Mouse (Mus musculus) frontal cortex, adult (tissue): ENCODE measurements around the gene Slc20a1.

ENCODE experiments used
- ATAC-seq: cut with Nextera tagmentation; 2 replicates; pipeline ENCODE4 v1.9.2; 2017; ENCODE audit warnings: mild to moderate bottlenecking, moderate library complexity, mixed read lengths; ENCODE audit not compliant: low TSS enrichment

The Slc20a1 gene

DNA sequence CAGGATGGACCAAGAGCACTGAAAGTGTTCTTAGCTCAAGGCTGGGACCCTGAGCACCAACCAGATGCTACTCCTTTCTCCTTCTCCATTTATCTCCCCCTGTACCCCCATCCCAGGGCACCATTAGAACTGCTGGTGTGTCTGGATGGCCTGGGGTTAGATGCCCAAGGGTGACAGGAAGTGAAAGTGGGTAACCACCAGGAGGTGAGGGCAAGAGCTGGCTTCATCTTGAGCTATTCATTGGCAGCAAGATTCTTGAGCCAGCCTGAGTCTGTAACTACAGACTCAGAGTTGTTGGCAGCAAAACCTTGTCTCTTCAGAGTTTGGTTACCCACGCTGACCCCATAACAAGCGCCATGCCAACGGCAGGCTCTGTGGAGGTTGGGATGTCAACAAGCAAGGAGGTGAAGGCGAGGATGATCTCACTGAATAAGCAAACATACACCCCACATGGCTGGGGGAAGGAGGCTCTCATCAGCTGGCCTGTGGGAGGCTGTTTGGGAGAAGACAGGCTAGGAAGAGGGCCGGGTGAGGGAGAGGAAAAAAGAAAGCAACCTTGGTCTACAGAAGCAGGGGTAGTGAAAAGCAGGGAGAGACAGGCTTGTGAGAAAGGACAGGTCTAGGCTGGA is 12.2 kb upstream of the Slc20a1 start:
- peak; percentile 68 for ATAC-seq

DNA sequence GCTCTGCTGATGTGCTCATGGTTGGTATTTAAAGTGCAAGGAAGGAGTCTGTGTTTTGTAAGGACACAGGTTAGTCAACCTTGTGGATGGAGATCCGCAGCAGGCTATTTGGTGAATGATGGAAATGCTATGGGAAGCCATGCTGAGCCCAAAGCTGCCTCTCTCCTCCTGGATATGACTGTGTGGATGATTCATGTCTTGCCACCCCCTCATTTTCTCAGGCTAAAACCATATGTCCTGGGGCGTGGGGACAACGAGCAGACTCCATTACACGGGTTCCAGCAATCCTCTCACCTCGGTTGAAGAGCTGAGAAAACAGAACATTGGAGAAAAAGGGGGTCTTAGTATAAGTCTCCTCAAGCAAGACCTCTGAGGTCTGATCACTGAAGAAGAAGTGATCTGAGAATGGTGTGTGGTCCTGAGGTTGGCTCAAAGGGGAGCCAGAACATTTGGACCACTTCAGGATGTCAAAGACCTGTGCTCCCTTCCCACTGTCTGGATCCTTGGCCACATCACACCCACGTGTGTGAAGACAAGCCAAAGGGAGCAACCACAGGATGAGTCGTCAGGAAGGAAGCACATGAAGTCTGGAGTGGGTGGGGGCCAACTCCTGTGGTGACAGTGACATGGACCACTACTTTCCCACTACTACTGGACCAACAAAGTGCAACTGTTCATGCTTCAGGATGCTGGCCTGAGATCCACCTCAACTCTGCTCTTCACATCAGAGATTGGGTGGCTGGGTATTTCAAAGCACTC is 6.0 kb upstream of the Slc20a1 start:
- peak; percentile 96 for ATAC-seq

DNA sequence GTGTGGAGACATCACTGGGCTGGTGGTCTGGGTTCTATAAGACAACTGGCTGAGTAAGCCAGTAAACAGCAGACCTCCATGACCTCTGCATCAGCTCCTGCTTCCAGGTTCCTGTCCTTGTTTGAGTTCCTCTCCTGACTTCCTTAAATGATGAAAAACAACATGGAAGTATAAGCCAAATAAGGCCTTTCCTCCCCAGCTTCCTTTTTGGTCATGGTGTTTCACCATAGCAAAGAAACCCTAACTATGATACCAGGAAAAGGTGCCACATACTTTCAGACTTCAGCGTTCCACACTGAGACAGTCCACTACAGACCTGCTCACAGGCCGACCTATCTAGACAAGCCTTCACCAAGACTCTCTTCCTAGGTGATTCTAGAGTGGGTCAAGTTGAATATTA is 2.2 kb upstream of the Slc20a1 start:
- ATAC-seq: no peak

DNA sequence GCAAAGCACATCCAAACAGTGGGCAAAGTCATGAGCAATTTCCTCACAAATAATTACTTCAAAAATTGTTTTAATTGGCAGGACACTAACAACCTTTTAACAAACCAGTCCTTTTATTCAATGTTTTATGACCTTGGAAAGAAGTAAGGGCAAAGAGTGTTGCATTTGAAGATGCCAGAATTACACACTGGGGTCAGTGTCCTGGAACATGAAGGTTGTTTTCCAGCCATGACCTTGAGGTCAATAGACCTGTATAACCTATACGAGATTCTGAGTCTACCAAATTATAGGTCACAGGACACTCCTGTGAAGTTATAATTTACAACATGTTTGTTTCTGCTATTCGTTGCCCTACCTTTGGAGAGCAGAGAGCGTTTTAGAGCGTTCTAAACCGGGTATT is 1.4 kb upstream of the Slc20a1 start:
- ATAC-seq: no peak

DNA sequence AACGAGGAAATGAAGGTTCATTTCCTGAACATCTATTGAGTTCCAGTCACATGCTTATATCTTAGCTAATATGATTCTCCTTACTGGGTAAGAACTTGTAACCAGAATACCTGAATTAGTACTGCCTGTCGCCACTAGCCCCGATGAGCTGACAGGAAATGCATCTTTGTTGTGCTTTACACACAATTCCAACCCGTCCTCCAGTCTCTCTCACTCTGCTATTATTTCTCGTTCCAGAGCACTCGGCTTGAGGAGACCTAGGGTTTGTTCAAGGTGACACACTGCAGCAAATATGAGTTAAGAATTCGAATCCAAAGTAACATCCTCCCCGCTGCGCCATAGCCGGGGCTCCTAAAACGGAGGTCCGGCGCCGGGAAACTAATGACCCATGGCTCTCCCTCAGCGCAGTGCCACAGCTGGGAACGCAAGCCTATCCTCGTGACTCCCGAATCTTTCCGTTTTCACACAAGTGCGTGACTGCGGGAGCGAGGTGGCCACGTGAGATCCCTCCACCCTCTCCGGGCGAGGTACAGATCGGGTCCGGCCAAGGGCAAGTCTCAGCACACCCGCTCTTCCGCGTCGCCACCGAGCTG is 625 bp upstream of the Slc20a1 start:
- ATAC-seq: peak; percentile 45

DNA sequence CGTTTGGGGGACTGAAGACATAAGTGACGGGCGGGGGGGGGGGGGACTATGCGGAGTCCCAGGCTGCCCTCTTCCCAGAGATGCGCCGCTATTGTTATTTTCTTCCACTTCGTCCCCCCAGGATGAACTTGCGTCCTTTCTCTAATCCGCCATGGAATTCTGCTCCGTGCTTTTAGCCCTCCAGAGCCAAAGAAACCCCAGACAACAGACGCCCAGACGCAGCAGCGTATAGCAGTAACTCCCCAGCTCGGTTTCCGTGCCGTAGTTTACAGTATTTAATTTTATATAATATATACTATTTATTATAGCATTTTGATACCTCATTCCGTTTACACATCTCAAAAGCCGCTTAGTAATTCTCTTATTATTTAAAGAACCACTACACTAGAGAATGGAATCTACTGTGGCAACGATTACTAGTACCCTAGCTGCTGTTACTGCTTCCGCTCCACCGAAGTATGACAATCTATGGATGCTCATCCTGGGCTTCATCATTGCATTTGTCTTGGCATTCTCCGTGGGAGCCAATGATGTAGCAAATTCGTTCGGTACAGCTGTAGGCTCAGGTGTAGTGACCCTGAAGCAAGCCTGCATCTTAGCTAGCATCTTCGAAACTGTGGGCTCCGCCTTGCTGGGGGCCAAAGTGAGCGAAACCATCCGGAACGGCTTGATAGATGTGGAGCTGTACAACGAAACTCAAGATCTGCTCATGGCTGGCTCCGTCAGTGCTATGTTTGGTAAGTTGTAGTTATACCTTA is 943 bp downstream of the Slc20a1 start:
- ATAC-seq: peak; percentile 20; the same call in 1 of the 2 replicates

DNA sequence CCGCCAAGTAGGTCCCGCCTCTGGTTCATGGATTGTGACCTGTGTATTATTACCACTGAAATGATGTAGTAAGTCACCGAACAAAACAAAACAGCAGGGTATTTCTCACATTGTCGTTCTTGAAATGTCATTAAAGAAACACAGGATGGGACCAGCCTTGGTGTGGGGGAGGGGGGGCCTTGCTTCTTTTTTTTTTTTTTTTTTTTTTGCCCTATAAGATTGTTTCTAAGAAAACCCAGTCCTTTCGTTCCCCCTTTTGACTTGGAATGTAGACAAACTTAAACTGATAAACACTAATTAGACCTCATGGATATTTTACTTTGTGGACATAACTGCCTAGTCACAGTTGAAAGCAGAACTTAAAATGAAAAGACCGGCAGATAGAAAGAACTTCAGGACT is 6.4 kb downstream of the Slc20a1 start:
- ATAC-seq: no peak

DNA sequence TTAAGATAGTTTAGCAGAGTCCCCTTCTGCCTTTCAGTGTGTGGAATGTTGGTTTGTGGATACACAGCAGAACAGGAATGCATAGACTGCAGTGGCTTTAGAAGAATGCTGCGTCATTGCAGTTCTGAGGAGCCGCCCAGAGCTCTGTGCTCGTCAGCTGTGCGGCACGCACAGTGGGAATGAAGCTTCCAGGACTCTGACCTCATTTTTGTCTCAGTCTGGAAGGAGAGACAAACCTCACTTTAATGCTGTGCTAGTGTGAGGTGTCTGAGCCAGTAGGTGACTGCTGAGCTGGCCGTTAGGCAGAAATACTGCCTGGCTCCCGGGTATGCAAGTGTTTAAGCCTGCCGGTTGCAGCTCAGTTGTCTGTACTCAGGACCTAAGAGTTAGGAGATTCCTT is 8.3 kb downstream of the Slc20a1 start:
- ATAC-seq: peak; percentile 81

DNA sequence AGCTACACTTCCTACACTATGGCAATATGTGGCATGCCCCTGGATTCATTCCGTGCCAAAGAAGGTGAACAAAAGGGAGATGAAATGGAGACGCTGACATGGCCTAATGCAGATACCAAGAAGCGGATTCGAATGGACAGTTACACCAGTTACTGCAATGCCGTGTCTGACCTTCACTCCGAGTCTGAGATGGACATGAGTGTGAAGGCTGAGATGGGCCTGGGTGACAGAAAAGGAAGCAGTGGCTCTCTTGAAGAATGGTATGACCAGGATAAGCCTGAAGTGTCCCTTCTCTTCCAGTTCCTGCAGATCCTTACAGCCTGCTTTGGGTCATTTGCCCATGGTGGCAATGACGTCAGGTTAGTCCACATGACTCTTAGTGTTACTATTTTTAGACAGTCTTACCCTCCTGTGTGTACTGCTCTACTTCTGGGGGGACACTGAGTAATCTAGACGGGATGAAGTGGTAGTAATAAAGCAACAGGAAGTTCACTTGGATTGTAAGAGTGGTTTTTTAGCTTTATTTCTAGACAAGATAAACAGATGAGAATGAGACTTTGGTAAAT is 9.7 kb downstream of the Slc20a1 start:
- no peak for ATAC-seq

DNA sequence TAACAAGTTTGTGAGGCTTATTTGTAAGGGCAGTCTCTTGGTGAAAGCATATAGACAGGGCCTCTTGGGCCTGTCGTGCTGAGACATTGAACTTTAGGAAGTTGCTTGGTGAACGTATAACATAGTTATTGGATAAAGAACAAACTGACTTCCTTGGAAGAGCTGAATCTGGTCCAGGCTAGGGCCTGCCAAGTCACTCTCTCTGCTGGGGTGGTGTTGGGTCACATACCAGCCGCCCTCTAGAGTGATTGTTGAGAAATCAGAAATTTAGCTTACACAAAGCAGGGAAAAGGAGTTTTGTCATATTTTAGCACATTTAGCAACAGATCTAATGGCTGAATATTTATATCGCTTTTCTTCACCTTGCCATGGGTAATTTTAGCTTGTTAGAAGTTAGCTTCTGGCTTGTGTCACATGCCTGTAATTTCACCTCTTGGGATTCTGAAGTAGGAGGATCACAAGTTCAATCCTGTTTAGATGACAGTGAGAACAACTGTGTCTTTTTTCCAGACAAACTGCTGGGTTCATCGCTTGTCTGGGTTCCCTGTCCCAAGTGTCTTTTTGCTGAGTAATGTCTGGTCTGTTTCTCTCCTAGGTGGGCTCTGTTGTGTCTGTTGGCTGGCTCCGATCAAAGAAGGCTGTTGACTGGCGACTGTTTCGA is 11.7 kb downstream of the Slc20a1 start:
- no peak for ATAC-seq

DNA sequence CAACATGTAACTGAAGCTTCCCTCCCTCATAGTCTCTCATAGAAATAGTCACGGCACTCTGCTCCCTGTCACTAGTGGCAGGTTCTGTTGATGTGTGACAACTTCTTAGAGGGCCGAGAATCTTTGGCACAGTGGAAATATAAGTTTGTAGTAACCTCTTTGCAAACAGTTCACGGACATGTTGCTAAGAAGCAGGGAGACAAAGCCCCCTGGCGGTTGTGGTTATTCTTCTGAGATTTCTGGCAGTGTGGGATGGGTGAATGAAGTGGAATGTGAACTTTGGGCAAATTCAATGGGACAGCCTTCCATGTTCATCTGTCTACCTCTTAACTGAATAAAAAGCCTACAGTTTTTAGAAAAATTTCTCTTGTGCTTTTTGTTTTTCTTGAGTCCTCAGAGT is 12.7 kb downstream of the Slc20a1 start:
- ATAC-seq: no peak

DNA sequence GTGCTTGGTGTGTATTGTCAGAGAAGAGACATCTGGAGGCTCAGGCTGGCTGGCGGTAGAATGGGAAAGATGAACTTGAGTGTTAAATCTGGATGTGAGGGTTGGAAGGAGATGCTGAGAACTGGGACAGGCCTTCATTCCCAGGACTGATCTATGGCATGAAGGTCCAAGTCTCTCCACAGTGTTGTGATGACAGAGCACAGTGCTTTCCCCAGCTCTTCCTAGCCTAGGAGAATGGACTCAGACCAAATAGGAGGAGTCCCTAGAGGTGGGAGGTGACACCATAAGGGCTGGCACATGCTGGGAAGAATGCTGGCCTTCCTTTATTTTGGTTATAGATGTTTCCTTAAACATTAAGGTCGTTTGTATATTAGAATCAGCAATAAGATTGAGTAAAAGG is 13.4 kb downstream of the Slc20a1 start:
- ATAC-seq: no peak

DNA sequence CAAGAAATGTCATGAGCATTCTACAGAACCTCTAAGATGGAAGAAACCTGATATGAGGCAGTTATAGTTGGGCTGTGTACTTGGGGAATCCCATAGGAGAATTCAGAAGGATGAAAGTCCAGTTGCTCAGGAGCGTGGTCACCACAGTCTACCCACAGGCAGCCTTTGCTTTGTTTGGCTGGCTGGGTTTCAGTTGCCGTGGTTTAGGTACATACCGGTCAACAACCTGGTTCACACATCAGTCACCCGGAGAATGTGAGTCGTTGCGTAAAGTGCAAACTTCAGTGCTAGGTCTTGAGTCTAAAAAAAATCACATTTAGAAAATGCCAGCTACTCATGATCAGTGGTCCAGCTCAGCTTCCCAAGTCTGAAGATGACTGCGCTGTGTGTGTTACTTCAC is 14.0 kb downstream of the Slc20a1 start:
- ATAC-seq: no peak

DNA sequence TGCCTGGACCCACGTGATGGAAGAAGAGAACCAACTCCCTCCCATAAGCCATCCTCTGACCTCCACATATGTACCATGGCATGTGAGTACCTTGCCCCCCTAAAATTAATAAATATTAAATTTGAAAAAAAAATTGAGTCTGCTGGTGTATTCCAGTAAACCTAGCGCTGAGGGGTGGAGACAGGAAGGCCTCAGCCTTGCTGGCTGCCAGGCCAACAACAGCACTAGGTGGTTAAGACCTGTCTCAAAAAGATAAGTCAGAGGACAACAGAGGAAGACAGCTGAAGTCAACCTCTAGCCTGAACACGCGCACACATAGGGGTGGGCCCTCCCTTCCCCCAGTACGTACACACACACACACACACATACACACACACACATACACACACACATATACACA is 16.2 kb downstream of the Slc20a1 start:
- ATAC-seq: no peak

DNA sequence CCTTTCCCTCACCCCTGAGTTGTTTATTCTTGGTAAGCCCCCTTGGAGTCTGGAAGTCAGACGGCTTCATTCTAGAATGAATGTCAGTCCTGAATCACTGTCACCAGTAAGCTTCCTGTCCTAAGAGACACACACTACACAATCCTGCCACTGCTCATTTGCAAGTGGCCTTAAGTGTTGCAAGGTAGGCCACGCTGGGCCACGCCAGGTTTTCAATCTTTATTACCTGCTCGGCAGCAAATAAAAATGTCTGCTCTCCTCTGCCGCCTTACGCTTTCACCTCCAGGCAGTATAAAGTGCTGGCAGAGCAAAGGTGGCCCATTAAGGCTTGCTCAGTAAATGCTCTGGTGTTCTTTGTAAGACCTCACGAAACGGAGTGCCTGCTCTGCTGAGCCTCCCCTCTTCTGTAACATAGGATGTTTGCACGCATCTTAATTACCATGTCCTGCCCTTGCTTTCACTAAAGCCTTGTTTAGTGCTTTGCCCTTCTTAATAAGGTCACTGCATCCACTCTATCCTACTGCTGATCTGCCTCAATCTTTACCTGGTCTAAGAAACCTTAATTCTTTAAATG is 19.1 kb downstream of the Slc20a1 start:
- no peak for ATAC-seq

DNA sequence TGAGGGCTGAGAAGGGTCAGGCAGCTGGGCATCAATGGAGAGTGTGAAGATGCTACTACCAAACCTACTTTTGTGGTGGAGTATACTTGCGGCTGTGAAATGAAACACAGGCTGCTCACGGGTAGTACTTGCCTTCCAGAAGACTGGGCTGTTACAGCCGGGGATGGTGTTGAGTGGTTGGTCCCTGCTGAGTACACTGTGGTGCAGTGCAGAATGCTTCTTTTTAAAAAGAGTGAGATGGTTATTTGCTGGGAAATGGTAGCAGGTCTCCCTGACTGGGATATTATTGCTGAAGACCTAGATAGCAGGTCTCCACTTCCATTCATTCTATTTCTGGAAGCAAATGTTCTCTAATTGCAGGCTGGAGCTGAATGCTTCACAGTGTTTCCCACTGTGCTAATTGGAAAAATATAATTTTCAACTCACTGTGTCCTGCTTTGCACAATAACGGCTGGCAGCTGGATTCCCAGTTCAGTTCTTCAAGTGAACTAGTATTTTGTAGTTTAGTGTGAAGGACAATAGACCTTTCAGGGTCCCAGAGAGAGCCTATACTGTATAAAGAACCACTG is 20.1 kb downstream of the Slc20a1 start:
- ATAC-seq: peak; percentile 50

DNA sequence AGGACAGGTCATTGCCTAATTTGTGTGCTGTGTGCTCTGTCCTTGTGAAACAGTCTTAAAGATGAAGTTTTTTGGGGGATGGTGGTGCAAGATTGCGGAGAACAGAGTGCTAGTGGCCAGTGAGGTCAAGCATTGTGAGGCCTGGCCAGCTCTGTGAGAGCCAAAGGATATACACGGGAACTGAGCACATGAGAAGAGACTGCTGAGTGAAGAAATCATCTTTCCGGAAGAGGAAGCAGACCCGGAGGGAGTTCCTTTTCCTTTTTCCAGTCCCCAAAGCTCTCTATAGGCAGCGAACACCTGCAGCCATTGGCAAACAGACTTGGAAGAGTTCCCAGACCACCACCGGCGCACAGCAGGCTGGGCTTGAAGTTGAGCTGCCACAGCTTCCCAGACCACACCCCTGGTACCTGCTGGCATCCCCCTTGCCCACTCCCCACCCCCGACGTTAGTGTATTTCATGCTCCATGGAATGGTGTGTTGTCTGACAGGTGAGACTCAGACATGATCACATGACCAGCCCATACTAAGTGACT is 22.6 kb downstream of the Slc20a1 start:
- ATAC-seq: no peak

DNA sequence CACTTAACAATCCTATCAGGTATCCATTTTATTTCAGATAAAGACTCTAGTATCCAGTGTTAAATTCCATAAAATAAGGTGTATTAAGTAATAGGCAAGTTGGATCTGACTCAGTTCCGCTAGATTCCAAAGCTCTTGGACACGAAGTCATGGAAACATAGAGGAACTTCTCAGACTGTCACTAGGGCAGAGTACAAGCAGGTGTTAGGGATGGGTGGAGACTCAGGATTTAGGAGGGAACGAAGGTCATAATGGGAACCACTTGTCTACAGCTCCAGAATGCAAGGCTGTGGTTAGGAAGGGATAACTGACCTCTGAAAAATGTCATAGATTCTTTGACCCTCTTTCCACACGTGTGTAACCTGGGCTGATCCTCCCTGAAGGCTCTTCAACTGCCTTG is 25.6 kb downstream of the Slc20a1 start:
- no peak for ATAC-seq

DNA sequence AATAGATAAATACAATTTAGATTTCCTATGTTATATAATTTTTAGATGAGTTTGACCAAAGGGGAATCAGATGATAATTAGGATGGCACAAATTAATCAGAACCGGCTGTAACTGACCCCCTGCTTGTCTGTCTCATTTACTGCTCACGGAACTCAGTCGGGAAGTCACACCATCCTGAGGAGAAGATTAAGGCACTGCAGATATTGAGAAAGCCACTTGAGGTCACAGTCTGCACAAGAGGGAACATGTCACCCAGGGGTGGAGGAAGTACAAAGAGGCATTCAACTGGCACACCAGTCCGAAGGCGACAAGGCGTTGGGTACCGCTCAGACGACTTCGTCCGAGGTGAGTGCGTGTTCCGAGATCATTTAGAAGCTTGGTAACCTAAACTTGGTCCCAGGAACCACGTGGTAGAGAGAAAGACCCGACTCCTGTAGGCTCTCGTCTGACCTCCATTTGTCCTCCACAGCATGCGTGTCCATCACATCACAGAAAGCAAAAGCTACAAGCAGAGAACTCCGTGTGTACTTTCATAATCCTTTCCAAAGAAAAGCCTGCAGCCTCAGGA is 26.8 kb downstream of the Slc20a1 start:
- no peak for ATAC-seq

DNA sequence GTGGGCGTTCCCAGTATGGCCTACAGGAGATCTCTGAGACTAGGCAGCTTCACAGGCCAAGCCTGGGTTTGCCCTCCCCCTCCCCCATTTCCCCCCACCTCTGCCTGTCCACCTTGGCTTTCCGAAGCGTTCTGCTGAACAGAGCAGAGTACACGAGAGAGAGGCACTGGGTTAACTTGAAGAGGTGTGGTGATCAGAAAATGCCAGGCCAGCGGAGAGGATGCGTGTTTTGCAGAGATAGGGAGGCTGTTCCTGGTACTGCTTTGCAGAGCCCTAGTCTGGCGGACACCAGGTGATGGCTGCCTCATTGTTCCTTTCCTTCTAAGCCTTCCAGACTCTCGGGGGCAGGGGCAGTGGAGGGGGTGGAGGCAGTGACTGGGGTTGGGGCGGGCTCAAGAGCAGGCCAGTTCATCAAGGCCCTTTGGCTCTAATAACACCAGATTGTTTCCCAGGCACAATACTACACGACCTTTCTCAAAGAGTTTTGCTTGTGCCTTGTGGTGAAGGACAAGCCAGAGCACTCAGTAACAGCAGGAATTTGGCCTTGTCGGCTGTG is 27.8 kb downstream of the Slc20a1 start:
- ATAC-seq: no peak
